Mouse (Mus musculus) heart, adult 2 months (tissue): ENCODE results near the gene Pdss2.

Experiments
- CTCF ChIP-seq: fragments of 200-600 bp; IDR thresholded peaks from 2 replicates; pipeline ENCODE4 v1.8.1; 2022; ENCODE audit warnings: antibody characterized with exemption, mild to moderate bottlenecking, moderate library complexity
- POLR2A ChIP-seq: fragments of 200-500 bp; IDR thresholded peaks from 2 replicates; pipeline ENCODE4 v1.6.1; 2011; ENCODE audit warnings: mild to moderate bottlenecking, low read depth, low read length, control low read depth; ENCODE audit not compliant: insufficient read depth

DNA sequence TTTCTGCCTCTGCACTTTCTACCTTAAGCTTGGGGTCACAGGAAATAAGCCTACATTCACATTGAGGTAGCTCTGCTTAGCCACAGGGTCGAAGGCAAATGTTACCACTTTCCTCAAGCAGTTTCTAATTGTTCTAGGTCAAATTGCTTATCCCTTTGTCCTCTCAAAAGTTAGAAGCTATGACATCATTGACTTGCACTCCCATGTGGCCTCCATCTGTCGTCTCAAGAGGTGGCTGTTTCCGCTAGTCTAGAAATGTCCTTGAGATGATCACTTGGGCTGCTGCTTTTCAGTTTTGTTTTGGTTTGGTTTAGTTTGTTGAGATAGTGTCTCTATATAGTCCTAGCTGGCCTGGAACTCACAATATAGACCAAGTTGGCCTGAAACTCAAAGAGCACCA, 13.7 kb downstream of the Pdss2 start:
- TF ChIP-seq CTCF, result no peak
- no peak for TF ChIP-seq POLR2A
